Mouse (Mus musculus) cerebellum, adult 2 months (tissue): ENCODE results near the gene Tctn1.

Experiments used
- CTCF ChIP-seq: fragments of 200-500 bp; IDR thresholded peaks from 2 replicates; pipeline ENCODE4 v1.5.1; 2011; ENCODE audit warnings: low read depth, mild to moderate bottlenecking, control low read depth, low read length, moderate library complexity, borderline replicate concordance; ENCODE audit not compliant: insufficient read depth
- POLR2A ChIP-seq: fragments of 200-500 bp; IDR thresholded peaks from 2 replicates; pipeline ENCODE4 v1.6.1; 2011; ENCODE audit warnings: low read length, control low read depth, borderline replicate concordance; ENCODE audit not compliant: insufficient read depth

DNA sequence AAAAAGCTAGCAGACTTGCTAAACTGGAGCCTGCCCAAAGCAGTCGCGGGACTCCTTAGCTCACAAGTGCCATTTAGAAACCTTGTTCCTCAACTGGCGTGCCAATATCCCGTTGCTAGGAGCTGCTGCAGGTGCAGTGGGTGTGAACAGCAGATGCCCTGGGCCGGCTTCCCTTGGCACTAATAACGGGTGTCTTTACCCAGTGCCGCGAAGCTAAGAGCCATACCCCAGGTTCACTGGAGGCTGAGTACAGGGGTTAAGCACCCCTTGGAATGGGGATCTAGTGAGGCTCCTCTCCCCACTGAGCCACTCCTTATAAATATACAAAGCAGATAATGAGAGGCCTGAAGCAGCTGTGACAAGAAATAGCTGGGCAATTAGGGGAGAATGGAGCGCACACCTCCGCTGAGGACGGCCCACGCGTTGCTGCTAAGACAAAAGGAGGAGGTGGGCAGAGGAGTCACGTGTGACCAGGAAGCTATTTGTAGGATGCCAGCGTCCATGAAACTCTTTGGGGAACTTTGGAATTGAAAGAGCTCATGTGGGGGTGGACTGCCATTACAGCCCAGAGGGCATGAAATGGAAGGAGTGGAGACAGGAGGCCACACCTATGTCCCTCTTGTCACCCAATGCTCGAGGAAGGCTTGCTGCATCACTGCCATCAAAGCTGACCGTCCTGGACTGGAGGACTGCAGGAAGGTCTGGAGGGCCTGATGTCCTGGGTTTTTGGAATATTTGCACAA is 20.3 kb downstream of the Tctn1 start:
- TF ChIP-seq POLR2A (no peak), CTCF (no peak)
